Mouse (Mus musculus) embryonic facial prominence, embryonic 11.5 days (tissue): ENCODE measurements around the gene Mindy1. TPM values are rescaled to one million over a fixed set of nuclear protein-coding genes. Genes with fewer than 3 reads are reported as not detected.

Source experiments
- ATAC-seq: fragments of 200-750 bp; cut with Nextera tagmentation; replicated peaks from 2 replicates; pipeline ENCODE4 v1.8.0; 2017; ENCODE audit warnings: low read depth; ENCODE audit not compliant: insufficient number of reproducible peaks, low FRiP score, low TSS enrichment
- DNase-seq: peaks from one replicate; pipeline ENCODE4 v3.0.0-alpha.2; 2015; ENCODE audit warnings: low spot score
- H3K27ac ChIP-seq: fragments of 300-500 bp; sonication (generic); replicated peaks from 2 replicates; pipeline ENCODE4 v1.5.1; 2014; ENCODE audit warnings: mild to moderate bottlenecking, low read depth, low read length, control low read depth
- H3K27me3 ChIP-seq: fragments of 300-500 bp; sonication (generic); 2 replicates; pipeline ENCODE4 v1.6.1; 2014; ENCODE audit warnings: mild to moderate bottlenecking, low read length, moderate library complexity, mixed read lengths; ENCODE audit not compliant: control insufficient read depth, insufficient read depth
- H3K36me3 ChIP-seq: fragments of 300-500 bp; sonication (generic); replicated peaks from 2 replicates; pipeline ENCODE4 v1.6.1; 2014; ENCODE audit warnings: low read depth, mild to moderate bottlenecking, low read length, moderate library complexity, mixed read lengths; ENCODE audit not compliant: control insufficient read depth, insufficient read depth
- H3K4me1 ChIP-seq: fragments of 300-500 bp; sonication (generic); 2 replicates; pipeline ENCODE4 v1.6.1; 2014; ENCODE audit warnings: low read length, mixed read lengths; ENCODE audit not compliant: control insufficient read depth, insufficient read depth
- H3K4me2 ChIP-seq: fragments of 300-500 bp; sonication (generic); 2 replicates; pipeline ENCODE4 v1.6.1; 2014; ENCODE audit warnings: low read depth, mild to moderate bottlenecking, control low read depth, low read length, moderate library complexity
- H3K4me3 ChIP-seq: fragments of 300-500 bp; sonication (generic); 2 replicates; pipeline ENCODE4 v1.5.1; 2014; ENCODE audit warnings: low read depth, low read length, control low read depth
- H3K9ac ChIP-seq: fragments of 300-500 bp; sonication (generic); replicated peaks from 2 replicates; pipeline ENCODE4 v1.6.1; 2014; ENCODE audit warnings: mild to moderate bottlenecking, control low read depth, low read length
- H3K9me3 ChIP-seq: fragments of 300-500 bp; sonication (generic); replicated peaks from 2 replicates; pipeline ENCODE4 v1.6.1; 2016; ENCODE audit warnings: mild to moderate bottlenecking, low read length, inconsistent platforms, mixed read lengths; ENCODE audit not compliant: control insufficient read depth
- WGBS: fragments of 180-500 bp; shearing (Covaris S2); extraction: QIAGEN DNeasy Blood & Tissue Kit; methylation state at CpG from one replicate; pipeline ENCODE4 v1.1.7; 2014; 5-methylcytosine and 5-hydroxymethylcytosine counted together
- polyA plus RNA-seq: library from polyadenylated mRNA; unstranded; fragments of >200 nt; fragmentation: Nextera tagmentation; extraction: Ambion mirVana; gene quantifications from 2 replicates; pipeline ENCODE4 v1.2.1, GENCODE M21; 2014

The Mindy1 gene
- polyA plus RNA-seq, 1 experiment from 2014 or later: 45.7 TPM

GRCm38 (mm10) chr3:95240900-95241299 lies 40.2 kb upstream of the Mindy1 start:
- Histone ChIP-seq H3K9me3 (no peaks in the 10 kb centered on the region), H3K27ac (no peak overlapping the region), H3K4me2 (peak overlapping the region; percentile 13; the same call in 1 of the 2 replicates), H3K4me3 (no peak overlapping the region), H3K36me3 (no peaks in the 10 kb centered on the region; the same call in 1 of the 2 replicates), H3K9ac (peak overlapping the region; percentile 37), H3K4me1 (no peaks in the 10 kb centered on the region; the same call in 1 of the 2 replicates), H3K27me3 (no peaks in the 10 kb centered on the region)
- ATAC-seq (0 out of 2 replicates have a peak, but pooled peaks have one; percentile 32), DNase-seq (no peak)
- WGBS: 34% methylated on average over 17 of the region's 17 CpGs

DNA sequence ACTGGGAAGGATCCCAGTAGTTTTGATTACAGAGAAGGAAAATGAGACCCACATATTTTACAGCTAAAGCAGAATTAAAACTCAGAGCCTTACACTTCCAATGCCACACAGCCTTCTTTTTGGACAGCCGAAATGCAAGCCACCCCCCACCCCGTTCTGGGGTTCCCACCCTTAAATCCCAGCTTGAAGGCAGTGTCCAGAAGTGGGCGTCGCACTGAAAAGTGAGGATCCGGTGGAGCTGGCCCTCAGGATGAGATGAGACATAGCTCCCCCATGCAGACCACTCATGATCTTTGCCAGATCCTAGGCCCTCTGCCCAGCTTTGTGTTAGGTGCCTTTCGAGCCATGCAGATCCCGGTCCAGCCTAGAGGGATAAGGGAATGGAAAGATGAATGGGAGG lies 39.6 kb upstream of the Mindy1 start, which contains the start of gene Gm128:
Gene Gm128 (minus strand): TSS at position 101 of the 400 bp plus-strand sequence.
- no peaks in the 10 kb centered on the region for H3K27me3 ChIP-seq
- H3K36me3 ChIP-seq: no peaks in the 10 kb centered on the region; the same call in 1 of the 2 replicates
- WGBS: 72% methylated on average over 7 of the region's 7 CpGs
- no peak within 1 kb of the TSS for H3K4me3 ChIP-seq
- H3K9ac ChIP-seq: peak within 1 kb of the TSS; percentile 37
- H3K27ac ChIP-seq: no peak within 1 kb of the TSS
- H3K4me2 ChIP-seq: peak within 1 kb of the TSS; percentile 13; the same call in 1 of the 2 replicates
- DNase-seq (no peak), ATAC-seq (no peak)
- no peaks in the 10 kb centered on the region for H3K9me3 ChIP-seq
- H3K4me1 ChIP-seq: no peaks in the 10 kb centered on the region; the same call in 1 of the 2 replicates

GRCm38 (mm10) chr3:95243086-95243485 lies 38.1 kb upstream of the Mindy1 start:
- H3K4me3 ChIP-seq: no peak overlapping the region
- H3K9ac ChIP-seq: no peak overlapping the region
- H3K9me3 ChIP-seq: no peaks in the 10 kb centered on the region
- 86% methylated on average over 2 of the region's 2 CpGs for WGBS
- H3K4me2 ChIP-seq: no peak overlapping the region
- H3K4me1 ChIP-seq: no peaks in the 10 kb centered on the region; the same call in 1 of the 2 replicates
- no peak for DNase-seq
- ATAC-seq: no peak
- H3K27ac ChIP-seq: no peak overlapping the region
- no peaks in the 10 kb centered on the region for H3K27me3 ChIP-seq
- no peaks in the 10 kb centered on the region for H3K36me3 ChIP-seq

DNA sequence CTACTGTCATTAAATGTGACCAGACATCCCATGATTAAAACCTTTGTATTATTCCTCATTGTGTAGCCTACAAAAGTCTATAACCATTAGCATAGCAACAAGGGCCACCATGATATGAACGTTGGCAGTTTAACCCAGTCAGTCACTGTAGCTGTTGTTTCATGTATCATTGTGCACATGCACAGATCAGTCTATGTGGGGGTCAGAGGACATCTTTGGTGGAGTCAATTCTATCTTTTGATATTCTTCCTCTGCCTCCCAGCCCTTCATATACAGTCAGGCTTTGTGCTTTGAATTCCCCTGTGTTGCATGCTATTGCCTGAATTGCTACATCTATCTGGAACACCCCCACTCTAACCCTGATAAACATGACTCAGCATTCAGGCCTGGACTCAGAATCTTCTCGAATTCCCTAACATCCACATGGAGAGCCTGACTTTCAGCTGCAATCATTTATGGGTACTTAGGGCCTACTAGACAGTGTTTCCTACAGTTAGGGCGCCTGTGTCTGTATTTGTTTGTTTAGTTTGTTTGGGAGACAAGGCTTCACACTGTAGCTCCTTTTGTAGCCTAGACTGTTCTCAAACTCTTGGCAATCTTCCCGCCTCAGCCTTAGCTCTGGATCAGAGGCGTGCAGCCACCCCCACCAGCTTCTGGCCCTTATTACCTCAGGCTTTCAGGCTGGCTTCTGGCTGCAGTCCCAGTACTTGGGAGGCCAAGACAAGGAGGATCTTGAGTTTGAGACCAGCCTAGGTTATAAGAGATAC lies 34.5 kb upstream of the Mindy1 start:
- DNase-seq (no peak), ATAC-seq (no peak)
- Histone ChIP-seq H3K4me2 (no peak overlapping the region), H3K36me3 (no peaks in the 10 kb centered on the region), H3K27ac (no peak overlapping the region), H3K4me3 (no peak overlapping the region), H3K4me1 (no peaks in the 10 kb centered on the region), H3K27me3 (no peaks in the 10 kb centered on the region), H3K9me3 (no peaks in the 10 kb centered on the region), H3K9ac (no peak overlapping the region)
- WGBS: 88% methylated on average over 5 of the region's 5 CpGs

DNA sequence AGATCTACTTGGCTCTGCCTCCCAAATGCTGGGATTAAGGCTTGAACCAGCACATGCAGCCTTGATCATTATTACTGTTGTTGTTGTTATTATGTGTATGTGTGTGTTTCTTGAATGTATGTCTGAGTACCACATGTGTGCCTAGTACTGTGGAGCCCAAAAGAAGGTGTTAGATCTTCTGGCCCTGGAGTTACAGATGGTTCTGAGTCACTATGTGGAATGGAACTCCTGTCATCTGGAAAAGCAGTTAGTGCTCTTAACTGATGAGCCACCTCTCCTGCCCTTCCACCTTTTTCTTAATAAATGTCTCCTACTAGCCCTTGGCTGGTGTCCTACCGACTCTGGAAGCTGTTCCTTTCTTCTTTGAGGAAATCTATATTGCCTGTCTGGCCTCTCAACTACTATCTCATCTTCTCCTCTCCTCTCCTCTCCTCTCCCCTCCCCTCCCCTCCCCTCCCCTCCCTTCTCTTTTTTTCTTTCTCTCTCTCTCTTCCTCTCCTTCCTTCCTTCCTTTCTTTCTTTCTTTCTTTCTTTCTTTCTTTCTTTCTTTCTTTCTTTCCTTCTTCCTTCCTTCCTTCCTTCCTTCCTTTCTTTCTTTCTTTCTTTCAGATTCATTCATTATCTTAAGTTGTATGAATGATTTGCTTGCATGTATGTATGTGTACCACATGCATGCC lies 33.3 kb upstream of the Mindy1 start:
- 73% methylated on average over 1 of the region's 1 CpGs for WGBS
- DNase-seq (no peak), ATAC-seq (no peak)
- Histone ChIP-seq H3K4me3 (no peak overlapping the region), H3K9ac (no peak overlapping the region), H3K4me2 (no peak overlapping the region), H3K27me3 (no peaks in the 10 kb centered on the region), H3K4me1 (no peaks in the 10 kb centered on the region), H3K9me3 (no peaks in the 10 kb centered on the region), H3K27ac (no peak overlapping the region), H3K36me3 (no peaks in the 10 kb centered on the region)

GRCm38 (mm10) chr3:95250361-95250760 lies 30.8 kb upstream of the Mindy1 start:
- no peak overlapping the region for H3K27ac ChIP-seq
- no peaks in the 10 kb centered on the region; the same call in 1 of the 2 replicates for H3K36me3 ChIP-seq
- H3K9ac ChIP-seq: no peak overlapping the region
- no peaks in the 10 kb centered on the region for H3K4me1 ChIP-seq
- H3K4me2 ChIP-seq: no peak overlapping the region
- no peaks in the 10 kb centered on the region for H3K27me3 ChIP-seq
- no peak for DNase-seq
- no peak for ATAC-seq
- 75% methylated on average over 5 of the region's 5 CpGs for WGBS
- H3K4me3 ChIP-seq: no peak overlapping the region
- H3K9me3 ChIP-seq: no peaks in the 10 kb centered on the region

DNA sequence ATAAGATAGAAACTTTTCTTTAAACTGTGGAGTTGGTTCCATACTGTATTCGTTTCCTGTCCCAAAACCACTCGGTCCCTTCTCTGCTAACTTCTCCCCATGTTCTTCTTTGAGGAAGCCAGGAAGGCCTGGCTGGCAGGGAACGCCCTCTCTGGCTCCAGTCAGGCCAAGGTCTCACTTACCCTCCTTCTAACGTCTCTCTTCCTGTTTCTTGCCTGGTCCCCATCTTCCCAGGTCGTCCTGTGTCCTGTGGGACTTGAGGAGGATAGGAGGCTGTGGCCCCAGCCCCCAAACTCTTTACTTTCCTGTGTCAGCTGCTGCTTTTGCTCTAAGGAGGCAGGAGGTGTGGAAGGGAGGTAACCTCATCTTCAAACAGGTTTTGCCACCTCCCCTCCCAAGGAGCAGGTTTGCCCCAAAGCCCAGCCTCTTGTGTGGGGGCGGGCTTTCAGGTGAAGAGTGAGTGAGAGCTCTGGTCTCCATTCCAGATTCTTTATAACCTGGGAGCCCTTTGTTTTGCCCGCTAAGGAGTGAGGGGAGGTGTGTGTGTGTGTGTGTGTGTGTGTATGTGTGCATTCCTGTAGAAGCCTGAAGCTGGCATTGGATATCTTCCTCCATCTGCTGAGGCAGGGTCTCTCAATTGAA lies 30.2 kb upstream of the Mindy1 start, which contains the start of gene Bnipl:
Gene Bnipl (minus strand): TSS at position 411 of the 642 bp plus-strand sequence.
- WGBS: 54% methylated on average over 7 of the region's 7 CpGs
- H3K9ac ChIP-seq: no peak within 1 kb of the TSS
- no peak within 1 kb of the TSS for H3K27ac ChIP-seq
- DNase-seq (no peak), ATAC-seq (peak; percentile 62; the same call in 1 of the 2 replicates)
- H3K27me3 ChIP-seq: no peaks in the 10 kb centered on the region
- no peaks in the 10 kb centered on the region; the same call in 1 of the 2 replicates for H3K36me3 ChIP-seq
- no peak within 1 kb of the TSS for H3K4me3 ChIP-seq
- no peak within 1 kb of the TSS for H3K4me2 ChIP-seq
- H3K9me3 ChIP-seq: no peaks in the 10 kb centered on the region
- no peaks in the 10 kb centered on the region for H3K4me1 ChIP-seq
